23 mouse cellular contexts compared by ENCODE assay signal in genomic region chr3:55527566-55527965, GRCm38 (mm10). TPM values are rescaled to one million over a fixed set of nuclear protein-coding genes. Genes with fewer than 3 reads are reported as not detected.
A peak's percentile ranks its signal among the peaks of the same experiment; 100 is the strongest.
DNase-seq lines count a peak whose midpoint lies in the region; ATAC-seq lines count a peak whose summit lies in the region.
"Had no signal": no experiment of that assay in that cellular context is flagged by ENCODE, and none has a peak within 500 bp of the region (broad histone marks: within the 10 kb centered on the region; RNA-seq: fewer than 3 reads in every experiment).

No protein-coding gene starts in this region.

- no peaks in the 10 kb centered on the region for H3K9me3 ChIP-seq in midbrain, embryonic 11.5 days (ENCODE audit: control insufficient read depth, low read length)
- no peaks in the 10 kb centered on the region for H3K9me3 ChIP-seq in midbrain, embryonic 10.5 days (replicated peaks)
- H3K9me3 ChIP-seq in hindbrain, embryonic 14.5 days (ENCODE audit: control insufficient read depth, low read length): no peaks in the 10 kb centered on the region
- no peaks in the 10 kb centered on the region for H3K9me3 ChIP-seq in midbrain, embryonic 14.5 days (ENCODE audit: control insufficient read depth, low read length)
- no peaks in the 10 kb centered on the region for H3K9me3 ChIP-seq in neural tube, embryonic 15.5 days (replicated peaks)
- H3K9me3 ChIP-seq: limb, embryonic 13.5 days; liver, embryonic 13.5 days had no signal

- no peak overlapping the region; the same call in 1 of the 2 replicates for H3K27ac ChIP-seq in midbrain, embryonic 11.5 days (ENCODE audit: low read depth, low read length)
- no peak overlapping the region; the same call in 1 of the 2 replicates for H3K27ac ChIP-seq in midbrain, embryonic 10.5 days (replicated peaks)
- peak overlapping the region; percentile 55 for H3K27ac ChIP-seq in hindbrain, embryonic 14.5 days
- H3K27ac ChIP-seq in midbrain, embryonic 14.5 days (replicated peaks; ENCODE audit: low read depth, low read length): peak overlapping the region; percentile 72
- peak overlapping the region; percentile 54 for H3K27ac ChIP-seq in neural tube, embryonic 15.5 days (replicated peaks)
- H3K27ac ChIP-seq: limb, embryonic 13.5 days; liver, embryonic 13.5 days; stomach, postnatal 0 days had no signal

- no peak for DNase-seq in midbrain, embryonic 11.5 days (ENCODE audit: low spot score, missing footprints)
- DNase-seq in midbrain, embryonic 10.5 days (ENCODE audit: low spot score): no peak
- no peak for DNase-seq in hindbrain, embryonic 14.5 days (ENCODE audit: low spot score)
- DNase-seq in midbrain, embryonic 14.5 days: no peak
- DNase-seq in urinary bladder, postnatal 36 days (ENCODE audit: low spot score in 2 of 2): no peak
- no peak for DNase-seq in lung, postnatal 10 days
- DNase-seq in kidney, adult 8-10 months: no peak
- DNase-seq: adrenal gland, postnatal 36 days; cerebellum, postnatal 36 days; gastrocnemius, postnatal 14 days; kidney, postnatal 36 days; liver, embryonic 13.5 days; lung, embryonic 14.5 days; lung, postnatal 4 days; right cerebral cortex, adult 18-20 months had no signal

- no peaks in the 10 kb centered on the region for H3K36me3 ChIP-seq in midbrain, embryonic 11.5 days (ENCODE audit: control insufficient read depth, insufficient read depth, low read length)
- H3K36me3 ChIP-seq in midbrain, embryonic 10.5 days: no peaks in the 10 kb centered on the region
- no peaks in the 10 kb centered on the region for H3K36me3 ChIP-seq in hindbrain, embryonic 14.5 days (replicated peaks; ENCODE audit: control insufficient read depth, insufficient read depth)
- H3K36me3 ChIP-seq in midbrain, embryonic 14.5 days (ENCODE audit: control insufficient read depth, insufficient read depth, low read length): no peaks in the 10 kb centered on the region
- H3K36me3 ChIP-seq in neural tube, embryonic 15.5 days: no peaks in the 10 kb centered on the region
- H3K36me3 ChIP-seq: limb, embryonic 13.5 days; liver, embryonic 13.5 days had no signal

- H3K4me1 ChIP-seq in midbrain, embryonic 11.5 days (ENCODE audit: control insufficient read depth, insufficient read depth, low read length): peaks cover 35% of the 10 kb centered on the region
- H3K4me1 ChIP-seq in midbrain, embryonic 10.5 days: peaks cover 58% of the 10 kb centered on the region
- H3K4me1 ChIP-seq in hindbrain, embryonic 14.5 days (replicated peaks; ENCODE audit: control insufficient read depth, insufficient read depth, low read length): peaks cover 62% of the 10 kb centered on the region
- H3K4me1 ChIP-seq in midbrain, embryonic 14.5 days (ENCODE audit: control insufficient read depth, insufficient read depth, low read length): peaks cover 69% of the 10 kb centered on the region
- H3K4me1 ChIP-seq in neural tube, embryonic 15.5 days: peaks cover 80% of the 10 kb centered on the region
- H3K4me1 ChIP-seq: liver, embryonic 13.5 days had no signal

- 19% methylated on average over 1 of the region's 1 CpGs for WGBS in midbrain, embryonic 11.5 days
- WGBS in midbrain, embryonic 10.5 days: 33% methylated on average over 1 of the region's 1 CpGs
- 50% methylated on average over 1 of the region's 1 CpGs for WGBS in hindbrain, embryonic 14.5 days
- WGBS in midbrain, embryonic 14.5 days: 3% methylated on average over 1 of the region's 1 CpGs
- 30% methylated on average over 1 of the region's 1 CpGs for WGBS in neural tube, embryonic 15.5 days

- no peak overlapping the region for H3K4me2 ChIP-seq in midbrain, embryonic 11.5 days
- H3K4me2 ChIP-seq in hindbrain, embryonic 14.5 days (replicated peaks): no peak overlapping the region
- no peak overlapping the region for H3K4me2 ChIP-seq in midbrain, embryonic 14.5 days (ENCODE audit: low read length)
- no peak overlapping the region for H3K4me2 ChIP-seq in neural tube, embryonic 15.5 days
- H3K4me2 ChIP-seq: limb, embryonic 13.5 days; liver, embryonic 13.5 days; lung, embryonic 14.5 days had no signal

- no peak overlapping the region for H3K4me3 ChIP-seq in midbrain, embryonic 11.5 days (ENCODE audit: low read depth, low read length)
- H3K4me3 ChIP-seq in midbrain, embryonic 10.5 days: no peak overlapping the region
- H3K4me3 ChIP-seq in hindbrain, embryonic 14.5 days (replicated peaks; ENCODE audit: low read length): no peak overlapping the region
- no peak overlapping the region for H3K4me3 ChIP-seq in midbrain, embryonic 14.5 days (replicated peaks; ENCODE audit: low read depth, low read length)
- no peak overlapping the region for H3K4me3 ChIP-seq in neural tube, embryonic 15.5 days (replicated peaks)
- H3K4me3 ChIP-seq: limb, embryonic 13.5 days; liver, embryonic 13.5 days had no signal

- ATAC-seq in midbrain, embryonic 11.5 days (ENCODE audit: low FRiP score): peak; percentile 20; the same call in 1 of the 2 replicates
- ATAC-seq in hindbrain, embryonic 14.5 days (ENCODE audit: low FRiP score): no peak
- ATAC-seq in midbrain, embryonic 14.5 days (ENCODE audit: low FRiP score, low TSS enrichment): no peak
- ATAC-seq in neural tube, embryonic 15.5 days (ENCODE audit: low FRiP score): no peak

- H3K9ac ChIP-seq in midbrain, embryonic 11.5 days (ENCODE audit: low read length): no peak overlapping the region
- no peak overlapping the region for H3K9ac ChIP-seq in hindbrain, embryonic 14.5 days
- H3K9ac ChIP-seq in midbrain, embryonic 14.5 days (replicated peaks; ENCODE audit: low read length): no peak overlapping the region
- H3K9ac ChIP-seq in neural tube, embryonic 15.5 days (replicated peaks): no peak overlapping the region
- H3K9ac ChIP-seq: limb, embryonic 13.5 days; liver, embryonic 13.5 days; lung, embryonic 14.5 days had no signal

- H3K27me3 ChIP-seq in midbrain, embryonic 11.5 days (ENCODE audit: control insufficient read depth, insufficient read depth, low read length): no peaks in the 10 kb centered on the region
- 0 out of 2 replicates have a peak, but pooled peaks cover 4% of the 10 kb centered on the region for H3K27me3 ChIP-seq in midbrain, embryonic 10.5 days (ENCODE audit: low read depth, poor library complexity, severe bottlenecking)
- H3K27me3 ChIP-seq in hindbrain, embryonic 14.5 days (ENCODE audit: control insufficient read depth, insufficient read depth, low read length): no peaks in the 10 kb centered on the region
- no peaks in the 10 kb centered on the region for H3K27me3 ChIP-seq in midbrain, embryonic 14.5 days (ENCODE audit: control insufficient read depth, insufficient read depth, low read length)
- H3K27me3 ChIP-seq in neural tube, embryonic 15.5 days (replicated peaks): no peaks in the 10 kb centered on the region
- H3K27me3 ChIP-seq: limb, embryonic 13.5 days; liver, embryonic 13.5 days had no signal

RNA-seq across cellular contexts. Expression of gene Gm21954, which starts 55.6 kb away (rescaled TPM):
- polyA plus RNA-seq in midbrain, embryonic 11.5 days (2014; fragmentation: Nextera tagmentation; extraction: Ambion mirVana): not detected in 2 replicates
- polyA plus RNA-seq in midbrain, embryonic 10.5 days (2016; fragmentation: Nextera tagmentation; extraction: Ambion mirVana): not detected in 2 replicates
- polyA plus RNA-seq in hindbrain, embryonic 14.5 days (2014; fragmentation: Nextera tagmentation; extraction: Ambion mirVana): not detected in 2 replicates
- not detected in 2 replicates for polyA plus RNA-seq in midbrain, embryonic 14.5 days (2014; fragmentation: Nextera tagmentation; extraction: Ambion mirVana)
- polyA plus RNA-seq in neural tube, embryonic 15.5 days (2015; fragmentation: Nextera tagmentation; extraction: Ambion mirVana): not detected in 2 replicates
- polyA plus RNA-seq: forebrain, embryonic 11.5 days; frontal cortex, adult 2 months; heart, embryonic 16.5 days; kidney, embryonic 14.5 days; limb, embryonic 13.5 days; liver, embryonic 13.5 days; lung, embryonic 14.5 days; stomach, postnatal 0 days; thymus, postnatal 0 days had no signal

Comparison
In these comparisons a context has a peak if more than half of its experiments do, and no peak if none do; other contexts are left out.
1. H3K27ac ChIP-seq: peak in hindbrain, embryonic 14.5 days (single experiment), midbrain, embryonic 14.5 days (single experiment) and neural tube, embryonic 15.5 days (single experiment); none in midbrain, embryonic 11.5 days (single experiment) and midbrain, embryonic 10.5 days (single experiment).